Mouse (Mus musculus) heart, embryonic 15.5 days (tissue): Measurements from ENCODE around the gene Gm10306. TPM values are rescaled to one million over a fixed set of nuclear protein-coding genes. Genes with fewer than 3 reads are reported as not detected.

Experiments used
- polyA plus RNA-seq: library from polyadenylated mRNA; unstranded; fragments of >200 nt; fragmentation: Nextera tagmentation; extraction: Ambion mirVana; gene quantifications from 2 replicates; pipeline ENCODE4 v1.2.1, GENCODE M21; 2015

Gm10306 gene
- polyA plus RNA-seq, 1 experiment from 2014 or later = not detected

Other genes starting within 250 kb of the Gm10306 start
- gene Caap1, start 250 bp downstream of the Gm10306 start, polyA plus RNA-seq = 9.5 and 10.0 TPM in 2 replicates
- 48.3 and 49.5 TPM in 2 replicates for gene Plaa, start 46.7 kb downstream of the Gm10306 start, polyA plus RNA-seq
- 12.3 and 13.9 TPM in 2 replicates for gene Ift74, start 57.9 kb downstream of the Gm10306 start, polyA plus RNA-seq
- 0.21 and 0.39 TPM in 2 replicates for gene Lrrc19, start 93.6 kb downstream of the Gm10306 start, polyA plus RNA-seq
- 37.1 and 45.3 TPM in 2 replicates for gene Tek, start 182.7 kb downstream of the Gm10306 start, polyA plus RNA-seq